In genomic region chr9:34992201-34992600, GRCm38 (mm10) we compare ENCODE assay signal across 11 mouse cellular contexts.
A peak's percentile ranks its signal among the peaks of the same experiment; 100 is the strongest.
DNase-seq lines count a peak whose midpoint lies in the region; ATAC-seq and TF ChIP-seq lines count a peak whose summit lies in the region.
"Had no signal": no experiment of that assay in that cellular context is flagged by ENCODE, and none has a peak within 500 bp of the region (broad histone marks: within the 10 kb centered on the region; RNA-seq: fewer than 3 reads in every experiment).

No protein-coding gene starts in this region.

- 46% methylated on average over 4 of the region's 4 CpGs for WGBS in heart, embryonic 12.5 days
- 26% methylated on average over 4 of the region's 4 CpGs for WGBS in kidney, postnatal 0 days
- WGBS in neural tube, embryonic 15.5 days = 40% methylated on average over 4 of the region's 4 CpGs

- no peak overlapping the region for H3K27ac ChIP-seq in heart, embryonic 12.5 days (ENCODE audit: poor library complexity, severe bottlenecking)
- peak overlapping the region; percentile 60 for H3K27ac ChIP-seq in kidney, postnatal 0 days
- H3K27ac ChIP-seq in neural tube, embryonic 15.5 days (replicated peaks) = no peak overlapping the region
- H3K27ac ChIP-seq: macrophage had no signal

- ATAC-seq in heart, embryonic 12.5 days (ENCODE audit: insufficient number of reproducible peaks, low FRiP score) = no peak
- no peak; the same call in 1 of the 2 replicates for ATAC-seq in kidney, postnatal 0 days (replicated peaks; ENCODE audit: low FRiP score, low read depth)
- ATAC-seq in neural tube, embryonic 15.5 days (ENCODE audit: low FRiP score) = no peak
- ATAC-seq: CD4-positive, CD25-positive, alpha-beta regulatory T cell, adult 4 months had no signal

- intact Hi-C loops in gastrocnemius, postnatal 36 days (cut with DNase I) = no loop called here

- H3K9ac ChIP-seq in heart, embryonic 12.5 days = no peak overlapping the region
- no peak overlapping the region for H3K9ac ChIP-seq in kidney, postnatal 0 days (ENCODE audit: low read depth, low read length)
- H3K9ac ChIP-seq in neural tube, embryonic 15.5 days (replicated peaks) = no peak overlapping the region

- TF ChIP-seq CTCF in kidney, postnatal 0 days (IDR thresholded peaks at IDR 0.05; ENCODE audit: low read depth) = no peak

- no peak overlapping the region for H3K4me3 ChIP-seq in heart, embryonic 12.5 days
- H3K4me3 ChIP-seq in kidney, postnatal 0 days (replicated peaks; ENCODE audit: low read depth, low read length) = no peak overlapping the region
- no peak overlapping the region for H3K4me3 ChIP-seq in neural tube, embryonic 15.5 days (replicated peaks)

- no peaks in the 10 kb centered on the region; the same call in 1 of the 2 replicates for H3K27me3 ChIP-seq in heart, embryonic 12.5 days (replicated peaks)
- H3K27me3 ChIP-seq in kidney, postnatal 0 days (ENCODE audit: insufficient read depth, low read length) = no peaks in the 10 kb centered on the region
- no peaks in the 10 kb centered on the region for H3K27me3 ChIP-seq in neural tube, embryonic 15.5 days (replicated peaks)

- DNase-seq in heart, adult 11 months = peak; percentile 89
- peak; percentile 55 for DNase-seq in 3134 (ENCODE audit: extremely low read depth, insufficient read length, low spot score)
- peak; percentile 26 to 32 for DNase-seq in adrenal gland, postnatal 36 days
- DNase-seq in kidney, postnatal 0 days (ENCODE audit: low spot score) = peak; percentile 79
- DNase-seq in right cerebral cortex, postnatal 14 days = no peak
- DNase-seq in gastrocnemius, postnatal 36 days = no peak
- DNase-seq: cerebellum, postnatal 14 days had no signal

- H3K4me1 ChIP-seq in heart, embryonic 12.5 days (replicated peaks) = peaks cover 25% of the 10 kb centered on the region
- peaks cover 14% of the 10 kb centered on the region; the same call in 1 of the 2 replicates for H3K4me1 ChIP-seq in kidney, postnatal 0 days (replicated peaks; ENCODE audit: insufficient read depth, low read length)
- peaks cover 14% of the 10 kb centered on the region for H3K4me1 ChIP-seq in neural tube, embryonic 15.5 days

- H3K36me3 ChIP-seq in heart, embryonic 12.5 days = no peaks in the 10 kb centered on the region
- H3K36me3 ChIP-seq in kidney, postnatal 0 days (ENCODE audit: insufficient read depth, low read length) = no peaks in the 10 kb centered on the region
- H3K36me3 ChIP-seq in neural tube, embryonic 15.5 days = peaks cover 4% of the 10 kb centered on the region; the same call in 1 of the 2 replicates

- H3K4me2 ChIP-seq in heart, embryonic 12.5 days = no peak overlapping the region
- no peak overlapping the region for H3K4me2 ChIP-seq in kidney, postnatal 0 days (ENCODE audit: low read length)
- no peak overlapping the region for H3K4me2 ChIP-seq in neural tube, embryonic 15.5 days

- no peaks in the 10 kb centered on the region for H3K9me3 ChIP-seq in heart, embryonic 12.5 days (replicated peaks)
- no peaks in the 10 kb centered on the region for H3K9me3 ChIP-seq in kidney, postnatal 0 days (replicated peaks; ENCODE audit: low read length)
- no peaks in the 10 kb centered on the region for H3K9me3 ChIP-seq in neural tube, embryonic 15.5 days (replicated peaks)

Comparison
In these comparisons a context has a peak if more than half of its experiments do, and no peak if none do; other contexts are left out.
1. DNase-seq: peak in heart, adult 11 months (single experiment), 3134 (single experiment), adrenal gland, postnatal 36 days (2 of 2) and kidney, postnatal 0 days (single experiment); none in right cerebral cortex, postnatal 14 days (single experiment) and gastrocnemius, postnatal 36 days (0 of 2).